Mouse (Mus musculus): ENCODE results near the gene Tnpo2. TPM values are rescaled to one million over a fixed set of nuclear protein-coding genes. Genes with fewer than 3 reads are reported as not detected.

Tnpo2 gene
- polyA plus RNA-seq, 1 experiment from 2014 or later: 17.7 TPM

GRCm38 (mm10) chr8:85017209-85017608 is 19.5 kb upstream of the Tnpo2 start:
- no peak overlapping the region for H3K9ac ChIP-seq (ENCODE audit: low read depth, low read length)
- H3K4me1 ChIP-seq (replicated peaks; ENCODE audit: control insufficient read depth, insufficient read depth, low read length): 0 out of 2 replicates have a peak, but pooled peaks cover 4% of the 10 kb centered on the region
- H3K4me3 ChIP-seq (ENCODE audit: low read depth, low read length): no peak overlapping the region
- H3K27me3 ChIP-seq (replicated peaks; ENCODE audit: control insufficient read depth, insufficient read depth, low read length): peaks cover 20% of the 10 kb centered on the region
- 58% methylated on average over 5 of the region's 5 CpGs for WGBS
- H3K4me2 ChIP-seq: no peak overlapping the region
- DNase-seq (ENCODE audit: low spot score): no peak
- no peak for ATAC-seq (replicated peaks; ENCODE audit: low FRiP score)
- no peaks in the 10 kb centered on the region for H3K9me3 ChIP-seq (ENCODE audit: control insufficient read depth, low read length)
- H3K27ac ChIP-seq (ENCODE audit: low read depth, low read length): no peak overlapping the region
- H3K36me3 ChIP-seq (ENCODE audit: control insufficient read depth, insufficient read depth, low read length): peaks cover 35% of the 10 kb centered on the region

- H3K9me3 ChIP-seq (ENCODE audit: control insufficient read depth, low read length): no peaks in the 10 kb centered on the region
- H3K4me3 ChIP-seq (ENCODE audit: low read depth, low read length): 0 out of 2 replicates have a peak overlapping the region, but pooled peaks have one; percentile 12
- ATAC-seq (replicated peaks; ENCODE audit: low FRiP score) (no peak), DNase-seq (ENCODE audit: low spot score) (no peak)
- H3K27ac ChIP-seq (ENCODE audit: low read depth, low read length): no peak overlapping the region
- peaks cover 45% of the 10 kb centered on the region for H3K36me3 ChIP-seq (ENCODE audit: control insufficient read depth, insufficient read depth, low read length)
- peaks cover 19% of the 10 kb centered on the region for H3K4me1 ChIP-seq (replicated peaks; ENCODE audit: control insufficient read depth, insufficient read depth, low read length)
- no peak overlapping the region for H3K4me2 ChIP-seq
- no peak overlapping the region for H3K9ac ChIP-seq (ENCODE audit: low read depth, low read length)
- H3K27me3 ChIP-seq (replicated peaks; ENCODE audit: control insufficient read depth, insufficient read depth, low read length): no peaks in the 10 kb centered on the region
- WGBS: 96% methylated on average over 3 of the region's 3 CpGs
These were observed 15.1 kb upstream of the Tnpo2 start for GRCm38 (mm10) chr8:85021514-85022055.

GRCm38 (mm10) chr8:85023846-85024245 is 12.9 kb upstream of the Tnpo2 start:
- Histone ChIP-seq H3K4me3 (ENCODE audit: low read depth, low read length) (peak overlapping the region; percentile 100), H3K27ac (ENCODE audit: low read depth, low read length) (no peak overlapping the region), H3K4me2 (peak overlapping the region; percentile 92), H3K4me1 (replicated peaks; ENCODE audit: control insufficient read depth, insufficient read depth, low read length) (peaks cover 30% of the 10 kb centered on the region), H3K9me3 (ENCODE audit: control insufficient read depth, low read length) (no peaks in the 10 kb centered on the region), H3K9ac (ENCODE audit: low read depth, low read length) (peak overlapping the region; percentile 84; the same call in 1 of the 2 replicates), H3K27me3 (replicated peaks; ENCODE audit: control insufficient read depth, insufficient read depth, low read length) (no peaks in the 10 kb centered on the region), H3K36me3 (ENCODE audit: control insufficient read depth, insufficient read depth, low read length) (peaks cover 34% of the 10 kb centered on the region)
- no peak for ATAC-seq (replicated peaks; ENCODE audit: low FRiP score)
- WGBS: 95% methylated on average over 3 of the region's 3 CpGs
- no peak for DNase-seq (ENCODE audit: low spot score)

- no peaks in the 10 kb centered on the region for H3K27me3 ChIP-seq (replicated peaks; ENCODE audit: control insufficient read depth, insufficient read depth, low read length)
- ATAC-seq (replicated peaks; ENCODE audit: low FRiP score) (peak; percentile 84), DNase-seq (ENCODE audit: low spot score) (peak; percentile 79)
- peak within 1 kb of the TSS; percentile 84 for H3K9ac ChIP-seq (ENCODE audit: low read depth, low read length)
- H3K4me3 ChIP-seq (ENCODE audit: low read depth, low read length): peak within 1 kb of the TSS; percentile 100
- H3K36me3 ChIP-seq (ENCODE audit: control insufficient read depth, insufficient read depth, low read length): peaks cover 37% of the 10 kb centered on the region
- 4% methylated on average over 30 of the region's 30 CpGs for WGBS
- H3K27ac ChIP-seq (ENCODE audit: low read depth, low read length): peak within 1 kb of the TSS; percentile 94
- peak within 1 kb of the TSS; percentile 92 for H3K4me2 ChIP-seq
- H3K9me3 ChIP-seq (ENCODE audit: control insufficient read depth, low read length): no peaks in the 10 kb centered on the region
- peaks cover 35% of the 10 kb centered on the region for H3K4me1 ChIP-seq (replicated peaks; ENCODE audit: control insufficient read depth, insufficient read depth, low read length)
These were observed 11.4 kb upstream of the Tnpo2 start, which contains the start of gene Asna1 for GRCm38 (mm10) chr8:85025098-85025932. Asna1 (minus strand) TSS chr8:85025281.

GRCm38 (mm10) chr8:85026670-85027515 is 9.8 kb upstream of the Tnpo2 start, which contains the start of gene Trir:
Trir (plus strand) TSS chr8:85026823.
- peak; percentile 83 for ATAC-seq (replicated peaks; ENCODE audit: low FRiP score)
- H3K4me3 ChIP-seq (ENCODE audit: low read depth, low read length): peak within 1 kb of the TSS; percentile 100
- H3K27ac ChIP-seq (ENCODE audit: low read depth, low read length): peak within 1 kb of the TSS; percentile 94
- peaks cover 35% of the 10 kb centered on the region for H3K4me1 ChIP-seq (replicated peaks; ENCODE audit: control insufficient read depth, insufficient read depth, low read length)
- WGBS: under 1% methylated on average over 72 of the region's 75 CpGs
- H3K27me3 ChIP-seq (replicated peaks; ENCODE audit: control insufficient read depth, insufficient read depth, low read length): no peaks in the 10 kb centered on the region
- H3K9ac ChIP-seq (ENCODE audit: low read depth, low read length): peak within 1 kb of the TSS; percentile 99
- peak; percentile 93 for DNase-seq (ENCODE audit: low spot score)
- peaks cover 37% of the 10 kb centered on the region for H3K36me3 ChIP-seq (ENCODE audit: control insufficient read depth, insufficient read depth, low read length)
- peak within 1 kb of the TSS; percentile 92 for H3K4me2 ChIP-seq
- no peaks in the 10 kb centered on the region for H3K9me3 ChIP-seq (ENCODE audit: control insufficient read depth, low read length)

GRCm38 (mm10) chr8:85027516-85027855 is 9.2 kb upstream of the Tnpo2 start:
- no peaks in the 10 kb centered on the region for H3K27me3 ChIP-seq (replicated peaks; ENCODE audit: control insufficient read depth, insufficient read depth, low read length)
- H3K4me2 ChIP-seq: peak overlapping the region; percentile 92
- peak overlapping the region; percentile 99 for H3K9ac ChIP-seq (ENCODE audit: low read depth, low read length)
- H3K36me3 ChIP-seq (ENCODE audit: control insufficient read depth, insufficient read depth, low read length): peaks cover 39% of the 10 kb centered on the region
- peak overlapping the region; percentile 100 for H3K4me3 ChIP-seq (ENCODE audit: low read depth, low read length)
- peak overlapping the region; percentile 94 for H3K27ac ChIP-seq (ENCODE audit: low read depth, low read length)
- no peak for DNase-seq (ENCODE audit: low spot score)
- peaks cover 35% of the 10 kb centered on the region for H3K4me1 ChIP-seq (replicated peaks; ENCODE audit: control insufficient read depth, insufficient read depth, low read length)
- H3K9me3 ChIP-seq (ENCODE audit: control insufficient read depth, low read length): no peaks in the 10 kb centered on the region
- WGBS: 1% methylated on average over 13 of the region's 13 CpGs
- ATAC-seq (replicated peaks; ENCODE audit: low FRiP score): no peak

GRCm38 (mm10) chr8:85027922-85028321 is 8.8 kb upstream of the Tnpo2 start:
- Histone ChIP-seq H3K4me1 (replicated peaks; ENCODE audit: control insufficient read depth, insufficient read depth, low read length) (peaks cover 35% of the 10 kb centered on the region), H3K9me3 (ENCODE audit: control insufficient read depth, low read length) (no peaks in the 10 kb centered on the region), H3K36me3 (ENCODE audit: control insufficient read depth, insufficient read depth, low read length) (peaks cover 39% of the 10 kb centered on the region), H3K27ac (ENCODE audit: low read depth, low read length) (no peak overlapping the region), H3K27me3 (replicated peaks; ENCODE audit: control insufficient read depth, insufficient read depth, low read length) (no peaks in the 10 kb centered on the region), H3K9ac (ENCODE audit: low read depth, low read length) (peak overlapping the region; percentile 99), H3K4me3 (ENCODE audit: low read depth, low read length) (peak overlapping the region; percentile 100), H3K4me2 (peak overlapping the region; percentile 92)
- no peak for DNase-seq (ENCODE audit: low spot score)
- WGBS: 32% methylated on average over 2 of the region's 2 CpGs
- no peak for ATAC-seq (replicated peaks; ENCODE audit: low FRiP score)

GRCm38 (mm10) chr8:85029271-85029670 is 7.4 kb upstream of the Tnpo2 start:
- Histone ChIP-seq H3K4me3 (ENCODE audit: low read depth, low read length) (peak overlapping the region; percentile 100), H3K27me3 (replicated peaks; ENCODE audit: control insufficient read depth, insufficient read depth, low read length) (no peaks in the 10 kb centered on the region), H3K36me3 (ENCODE audit: control insufficient read depth, insufficient read depth, low read length) (peaks cover 33% of the 10 kb centered on the region)

More at GRCm38 (mm10) chr8:85029271-85029670, 7.4 kb upstream of the Tnpo2 start:
- H3K4me1 ChIP-seq (replicated peaks; ENCODE audit: control insufficient read depth, insufficient read depth, low read length): peaks cover 30% of the 10 kb centered on the region
- ATAC-seq (replicated peaks; ENCODE audit: low FRiP score) (no peak), DNase-seq (ENCODE audit: low spot score) (no peak)
- no peaks in the 10 kb centered on the region for H3K9me3 ChIP-seq (ENCODE audit: control insufficient read depth, low read length)
- peak overlapping the region; percentile 99; the same call in 1 of the 2 replicates for H3K9ac ChIP-seq (ENCODE audit: low read depth, low read length)
- H3K27ac ChIP-seq (ENCODE audit: low read depth, low read length): no peak overlapping the region
- peak overlapping the region; percentile 92 for H3K4me2 ChIP-seq
- WGBS: 88% methylated on average over 14 of the region's 14 CpGs
